ENCODE assay signal across 26 mouse cellular contexts in genomic region chr5:143687589-143687988, GRCm38 (mm10).
"Had no signal": no experiment of that assay in that cellular context is flagged by ENCODE, and none has a peak within 500 bp of the region (broad histone marks: within the 10 kb centered on the region; RNA-seq: fewer than 3 reads in every experiment).

No protein-coding gene starts in this region.

- ATAC-seq: hindbrain, embryonic 16.5 days; inflammation-experienced regulatory T-cells, adult 6 months; intestine, embryonic 15.5 days; intestine, postnatal 0 days; liver, embryonic 12.5 days had no signal

- H3K27ac ChIP-seq: heart, embryonic 13.5 days; heart, embryonic 15.5 days; hindbrain, embryonic 10.5 days; hindbrain, embryonic 12.5 days; hindbrain, embryonic 14.5 days; intestine, embryonic 15.5 days; limb, embryonic 13.5 days; limb, embryonic 15.5 days; liver, embryonic 12.5 days; liver, embryonic 14.5 days had no signal

- DNase-seq: gastrocnemius, postnatal 14 days; gastrocnemius, postnatal 36 days; heart, adult 18-20 months; heart, postnatal 14 days; heart, postnatal 36 days; kidney, adult 18-20 months; kidney, adult 8-10 months; kidney, postnatal 10 days; kidney, postnatal 25 days; kidney, postnatal 4 days; layer of hippocampus, adult 9-11 months; layer of hippocampus, postnatal 36 days; left cerebral cortex, postnatal 4 days had no signal

- H3K4me3 ChIP-seq: heart, embryonic 13.5 days; heart, embryonic 15.5 days; hindbrain, embryonic 10.5 days; hindbrain, embryonic 12.5 days; intestine, embryonic 15.5 days; limb, embryonic 13.5 days; limb, embryonic 15.5 days; liver, embryonic 12.5 days had no signal
